ENCODE assay signal across 26 mouse cellular contexts in the genomic region with DNA sequence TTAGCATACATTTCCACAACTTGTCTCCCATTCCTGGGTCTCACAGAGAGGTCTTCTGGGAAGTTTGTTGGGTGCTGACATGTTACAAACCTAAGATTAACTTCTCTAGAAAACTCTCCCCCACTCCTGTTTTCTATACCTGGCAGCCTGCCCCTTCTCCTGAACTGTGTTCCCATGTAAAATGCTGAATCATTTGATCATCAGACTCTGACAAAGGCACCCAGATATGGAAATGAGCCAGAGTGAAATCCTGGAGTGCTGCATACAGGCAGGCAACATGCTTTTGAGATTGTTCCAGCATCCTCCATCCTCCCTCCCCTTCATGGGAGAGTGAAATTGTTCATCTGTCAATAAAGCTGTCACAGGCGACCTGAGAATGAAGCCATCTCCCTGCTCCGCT. TPM values are rescaled to one million over a fixed set of nuclear protein-coding genes. Genes with fewer than 3 reads are reported as not detected.
DNase-seq lines count a peak whose midpoint lies in the region; ATAC-seq lines count a peak whose summit lies in the region.
"Had no signal": no experiment of that assay in that cellular context is flagged by ENCODE, and none has a peak within 500 bp of the region (broad histone marks: within the 10 kb centered on the region; RNA-seq: fewer than 3 reads in every experiment).

No protein-coding gene starts in this region.

- no peak for ATAC-seq in heart, embryonic 11.5 days (replicated peaks; ENCODE audit: insufficient number of reproducible peaks, low FRiP score, low TSS enrichment)
- ATAC-seq: activated CD4-positive, CD25-positive, alpha-beta regulatory T cell, adult 4 months; hindbrain, embryonic 16.5 days; Patski had no signal

- no peak overlapping the region for H3K9ac ChIP-seq in heart, embryonic 11.5 days (ENCODE audit: low read depth, low read length)
- H3K9ac ChIP-seq: forebrain, embryonic 12.5 days; heart, embryonic 12.5 days; limb, embryonic 13.5 days; neural tube, embryonic 15.5 days had no signal

- peak; percentile 22 to 31 for DNase-seq in heart, adult 18-20 months
- DNase-seq in kidney, postnatal 25 days = peak; percentile 29 to 37
- DNase-seq in kidney, postnatal 4 days = no peak
- DNase-seq in adrenal gland, postnatal 25 days = peak; percentile 1
- peak; percentile 10 for DNase-seq in layer of hippocampus, adult 9-11 months
- DNase-seq in B cell, adult 2 months = no peak
- DNase-seq in urinary bladder, postnatal 4 days (ENCODE audit: low spot score in 2 of 2) = no peak
- DNase-seq: cerebellum, adult 18-20 months; cerebellum, postnatal 36 days; gastrocnemius, postnatal 14 days; heart, postnatal 36 days; midbrain, embryonic 14.5 days had no signal

- no peak overlapping the region for H3K4me2 ChIP-seq in heart, embryonic 11.5 days
- H3K4me2 ChIP-seq: forebrain, embryonic 12.5 days; heart, embryonic 12.5 days; limb, embryonic 13.5 days; neural tube, embryonic 15.5 days had no signal

- no peaks in the 10 kb centered on the region for H3K9me3 ChIP-seq in heart, embryonic 11.5 days (replicated peaks; ENCODE audit: control insufficient read depth, low read length)
- H3K9me3 ChIP-seq: forebrain, embryonic 12.5 days; heart, embryonic 12.5 days; limb, embryonic 13.5 days; neural tube, embryonic 15.5 days had no signal

- no peaks in the 10 kb centered on the region for H3K4me1 ChIP-seq in heart, embryonic 11.5 days (ENCODE audit: control insufficient read depth, insufficient read depth, low read length)
- H3K4me1 ChIP-seq: forebrain, embryonic 12.5 days; heart, embryonic 12.5 days; limb, embryonic 13.5 days; neural tube, embryonic 15.5 days had no signal

- 80% methylated on average over 2 of the region's 2 CpGs for WGBS in heart, embryonic 11.5 days (ENCODE audit: insufficient replicate concordance)

- H3K36me3 ChIP-seq in heart, embryonic 11.5 days (ENCODE audit: control insufficient read depth, insufficient read depth, low read length) = no peaks in the 10 kb centered on the region
- H3K36me3 ChIP-seq: forebrain, embryonic 12.5 days; heart, embryonic 12.5 days; limb, embryonic 13.5 days; neural tube, embryonic 15.5 days had no signal

- H3K27me3 ChIP-seq in heart, embryonic 11.5 days (ENCODE audit: control insufficient read depth, insufficient read depth, low read length) = no peaks in the 10 kb centered on the region
- H3K27me3 ChIP-seq: forebrain, embryonic 12.5 days; heart, embryonic 12.5 days; limb, embryonic 13.5 days; neural tube, embryonic 15.5 days; Patski had no signal

- no peak overlapping the region for H3K27ac ChIP-seq in heart, embryonic 11.5 days (ENCODE audit: low read depth, low read length)
- H3K27ac ChIP-seq: forebrain, embryonic 12.5 days; kidney, postnatal 0 days; limb, embryonic 13.5 days; neural tube, embryonic 15.5 days had no signal

- H3K4me3 ChIP-seq in heart, embryonic 11.5 days (ENCODE audit: low read depth, low read length) = no peak overlapping the region
- H3K4me3 ChIP-seq: forebrain, embryonic 12.5 days; heart, embryonic 12.5 days; limb, embryonic 13.5 days; myocyte; neural tube, embryonic 15.5 days had no signal

RNA-seq across cellular contexts. Expression of a gene that starts 4.6 kb away (rescaled TPM):
- not detected for total RNA-seq in heart, adult 18-20 months (2021)
- polyA plus RNA-seq in heart, embryonic 11.5 days (2014; fragmentation: Nextera tagmentation; extraction: Ambion mirVana) = not detected in 2 replicates
- total RNA-seq in adrenal gland, postnatal 25 days (2021) = 19.1 TPM in 1 of 2 replicates, not detected in the other
- total RNA-seq: gastrocnemius, postnatal 14 days; heart, postnatal 36 days; left cerebral cortex, postnatal 10 days; megakaryocyte, adult 5-6 weeks had no signal
- polyA plus RNA-seq: activated CD4-positive, CD25-positive, alpha-beta regulatory T cell, adult 4 months; forebrain, embryonic 12.5 days; heart, embryonic 12.5 days; hindbrain, embryonic 16.5 days; limb, embryonic 13.5 days; midbrain, embryonic 14.5 days; myocyte; neural tube, embryonic 15.5 days; Patski had no signal

RNA-seq across cellular contexts. Expression of a gene that starts 46.7 kb away (rescaled TPM):
- not detected for total RNA-seq in heart, adult 18-20 months (2021)
- polyA plus RNA-seq in heart, embryonic 11.5 days (2014; fragmentation: Nextera tagmentation; extraction: Ambion mirVana) = not detected in 2 replicates
- 1.3 TPM in 1 of 2 replicates, not detected in the other for total RNA-seq in adrenal gland, postnatal 25 days (2021)
- total RNA-seq: gastrocnemius, postnatal 14 days; heart, postnatal 36 days; left cerebral cortex, postnatal 10 days; megakaryocyte, adult 5-6 weeks had no signal
- polyA plus RNA-seq: activated CD4-positive, CD25-positive, alpha-beta regulatory T cell, adult 4 months; forebrain, embryonic 12.5 days; frontal cortex, adult 2 months; heart, embryonic 12.5 days; hindbrain, embryonic 16.5 days; kidney, postnatal 0 days; limb, embryonic 13.5 days; liver, embryonic 16.5 days; midbrain, embryonic 14.5 days; myocyte; neural tube, embryonic 15.5 days; Patski had no signal

Comparison
In these comparisons a context has a peak if more than half of its experiments do, and no peak if none do; other contexts are left out.
1. DNase-seq: peak in heart, adult 18-20 months (2 of 2), kidney, postnatal 25 days (2 of 2), adrenal gland, postnatal 25 days (single experiment) and layer of hippocampus, adult 9-11 months (single experiment); none in kidney, postnatal 4 days (0 of 2), B cell, adult 2 months (0 of 2) and urinary bladder, postnatal 4 days (0 of 2).